Mouse (Mus musculus) heart, embryonic 14.5 days (tissue): Measurements from ENCODE around the gene Bhmt2. TPM values are rescaled to one million over a fixed set of nuclear protein-coding genes. Genes with fewer than 3 reads are reported as not detected.

Experiments
- ATAC-seq: fragments of 200-750 bp; cut with Nextera tagmentation; 2 replicates; pipeline ENCODE4 v1.8.0; 2017; ENCODE audit warnings: low read depth, moderate TSS enrichment; ENCODE audit not compliant: insufficient number of reproducible peaks, insufficient read depth, low FRiP score
- H3K27ac ChIP-seq, 2 experiments: fragments of 200-500 bp in 1 of 2; fragments of 300-500 bp in 1 of 2; sonication (generic) in 1 of 2; replicated peaks in 1 of 2; 2 replicates each; pipeline ENCODE4 v1.5.1; 2012 to 2014; ENCODE audit warnings: low read depth in 2 of 2, low read length in 2 of 2, control low read depth in 1 of 2, mild to moderate bottlenecking in 1 of 2, mixed read lengths in 1 of 2; ENCODE audit not compliant: control insufficient read depth in 1 of 2, insufficient read depth in 1 of 2
- H3K27me3 ChIP-seq: fragments of 300-500 bp; sonication (generic); 2 replicates; pipeline ENCODE4 v1.6.1; 2014; ENCODE audit warnings: mild to moderate bottlenecking, low read length, control low read depth; ENCODE audit not compliant: control insufficient read depth, insufficient read depth
- H3K36me3 ChIP-seq: fragments of 300-500 bp; sonication (generic); 2 replicates; pipeline ENCODE4 v1.6.1; 2014; ENCODE audit warnings: mild to moderate bottlenecking, control low read depth, low read length, mixed read lengths; ENCODE audit not compliant: control insufficient read depth, insufficient read depth
- H3K4me1 ChIP-seq, 2 experiments: fragments of 200-500 bp in 1 of 2; fragments of 300-500 bp in 1 of 2; sonication (generic) in 1 of 2; 2 replicates each; pipeline ENCODE4 v1.6.1; 2012 to 2014; ENCODE audit warnings: low read length in 2 of 2, control low read depth in 1 of 2, mixed read lengths in 1 of 2; ENCODE audit not compliant: control insufficient read depth in 2 of 2, insufficient read depth in 2 of 2
- H3K4me2 ChIP-seq: fragments of 300-500 bp; sonication (generic); 2 replicates; pipeline ENCODE4 v1.6.1; 2014; ENCODE audit warnings: mild to moderate bottlenecking, low read length
- H3K4me3 ChIP-seq, 2 experiments: fragments of 200-500 bp in 1 of 2; fragments of 300-500 bp in 1 of 2; sonication (generic) in 1 of 2; 2 replicates each; pipeline ENCODE4 v1.5.1; 2012 to 2014; ENCODE audit warnings: low read length in 2 of 2, mild to moderate bottlenecking in 2 of 2, control low read depth in 1 of 2, low read depth in 1 of 2, moderate library complexity in 1 of 2; ENCODE audit not compliant: control insufficient read depth in 1 of 2, insufficient read depth in 1 of 2
- H3K9ac ChIP-seq: fragments of 300-500 bp; sonication (generic); 2 replicates; pipeline ENCODE4 v1.6.1; 2014; ENCODE audit warnings: mild to moderate bottlenecking, low read length
- H3K9me3 ChIP-seq: fragments of 300-500 bp; sonication (generic); 2 replicates; pipeline ENCODE4 v1.6.1; 2016; ENCODE audit warnings: low read length, control low read depth; ENCODE audit not compliant: control insufficient read depth
- WGBS: fragments of 180-500 bp; shearing (Covaris S2); extraction: QIAGEN DNeasy Blood & Tissue Kit; methylation state at CpG from one replicate; pipeline ENCODE4 v1.1.7; 2014; 5-methylcytosine and 5-hydroxymethylcytosine counted together
- polyA plus RNA-seq: library from polyadenylated mRNA; unstranded; fragments of >200 nt; fragmentation: Nextera tagmentation; extraction: Ambion mirVana; gene quantifications from 2 replicates; pipeline ENCODE4 v1.2.1, GENCODE M21; 2014

Bhmt2 gene
- polyA plus RNA-seq, 1 experiment from 2014 or later = not detected

- H3K4me2 ChIP-seq = no peak overlapping the region
- H3K9me3 ChIP-seq = 0 out of 2 replicates have a peak, but pooled peaks cover 4% of the 10 kb centered on the region
- no peak overlapping the region for H3K27ac ChIP-seq
- H3K4me3 ChIP-seq = no peak overlapping the region
- no peak for ATAC-seq
- no peaks in the 10 kb centered on the region for H3K36me3 ChIP-seq
- no peak overlapping the region for H3K9ac ChIP-seq
- 70% methylated on average over 4 of the region's 4 CpGs for WGBS
- H3K27me3 ChIP-seq = no peaks in the 10 kb centered on the region
- H3K4me1 ChIP-seq = 0 out of 4 replicates have a peak, but pooled peaks cover 0 to 2% of the 10 kb centered on the region in 2 experiments
Observed at GRCm38 (mm10) chr13:93613771-93614170, 60.3 kb downstream of the Bhmt2 start.

- WGBS = 42% methylated on average over 19 of the region's 19 CpGs
- no peak overlapping the region; the same call in 1 of the 2 replicates for H3K9ac ChIP-seq
- peak overlapping the region in 1 of 2 experiments; percentile 11; a peak in 1 of 4 replicates for H3K4me3 ChIP-seq
- H3K27ac ChIP-seq = no peak overlapping the region
- ATAC-seq = no peak; the same call in 1 of the 2 replicates
- H3K4me2 ChIP-seq = peak overlapping the region; percentile 45
- 0 out of 2 replicates have a peak, but pooled peaks cover 4% of the 10 kb centered on the region for H3K9me3 ChIP-seq
- H3K4me1 ChIP-seq = 0 out of 4 replicates have a peak, but pooled peaks cover 0 to 2% of the 10 kb centered on the region in 2 experiments
- no peaks in the 10 kb centered on the region for H3K27me3 ChIP-seq
- H3K36me3 ChIP-seq = no peaks in the 10 kb centered on the region
Observed at GRCm38 (mm10) chr13:93612660-93613607, 61.2 kb downstream of the Bhmt2 start.

GRCm38 (mm10) chr13:93608476-93608875, 65.6 kb downstream of the Bhmt2 start:
- no peaks in the 10 kb centered on the region for H3K36me3 ChIP-seq
- no peak overlapping the region for H3K4me2 ChIP-seq
- 72% methylated on average over 2 of the region's 2 CpGs for WGBS
- H3K27ac ChIP-seq = no peak overlapping the region
- H3K4me1 ChIP-seq = peaks cover 5 to 6% of the 10 kb centered on the region in 2 experiments; a peak in 3 of 4 replicates
- no peak overlapping the region for H3K9ac ChIP-seq
- H3K4me3 ChIP-seq = no peak overlapping the region
- no peaks in the 10 kb centered on the region for H3K9me3 ChIP-seq
- no peaks in the 10 kb centered on the region for H3K27me3 ChIP-seq
- ATAC-seq = no peak

- ATAC-seq = no peak
- Histone ChIP-seq H3K4me2 (no peak overlapping the region), H3K27me3 (no peaks in the 10 kb centered on the region), H3K9ac (no peak overlapping the region), H3K4me3 (no peak overlapping the region), H3K27ac (no peak overlapping the region), H3K4me1 (peaks cover 5 to 6% of the 10 kb centered on the region in 2 experiments; a peak in 3 of 4 replicates), H3K9me3 (no peaks in the 10 kb centered on the region), H3K36me3 (no peaks in the 10 kb centered on the region)
- WGBS = 93% methylated on average over 3 of the region's 3 CpGs
Observed at GRCm38 (mm10) chr13:93607701-93608100, 66.4 kb downstream of the Bhmt2 start.

GRCm38 (mm10) chr13:93606868-93607578, 67.1 kb downstream of the Bhmt2 start:
- no peak overlapping the region for H3K4me2 ChIP-seq
- WGBS = 66% methylated on average over 13 of the region's 13 CpGs
- no peaks in the 10 kb centered on the region for H3K36me3 ChIP-seq
- H3K4me3 ChIP-seq = no peak overlapping the region
- H3K9me3 ChIP-seq = no peaks in the 10 kb centered on the region
- peaks cover 3 to 6% of the 10 kb centered on the region in 2 experiments; a peak in 3 of 4 replicates for H3K4me1 ChIP-seq
- no peak overlapping the region for H3K9ac ChIP-seq
- ATAC-seq = no peak
- H3K27me3 ChIP-seq = no peaks in the 10 kb centered on the region
- H3K27ac ChIP-seq = no peak overlapping the region

Other genes starting within 250 kb of the Bhmt2 start
- 10.4 and 10.6 TPM in 2 replicates for gene Jmy, start 174.5 kb downstream of the Bhmt2 start, polyA plus RNA-seq
- gene Bhmt, start 36.3 kb downstream of the Bhmt2 start, polyA plus RNA-seq = not detected in 2 replicates
- 0.08 TPM in 1 of 2 replicates, not detected in the other for gene Dmgdh, start 131 bp upstream of the Bhmt2 start, polyA plus RNA-seq
- 8.6 and 10.0 TPM in 2 replicates for gene Arsb, start 97.3 kb upstream of the Bhmt2 start, polyA plus RNA-seq